Mouse (Mus musculus) naive thymus-derived CD4-positive, alpha-beta T cell, adult 2 months (primary cell): ENCODE data around the gene Fitm2.

Source experiments
- DNase-seq: peaks from one replicate; pipeline ENCODE4 v3.0.0-alpha.2; 2011; ENCODE audit warnings: low read depth

Gene Fitm2

GRCm38 (mm10) chr2:163422895-163423660 lies 49.4 kb downstream of the Fitm2 start:
- DNase-seq: no peak

GRCm38 (mm10) chr2:163420366-163420886 lies 52.0 kb downstream of the Fitm2 start:
- peak; percentile 45 for DNase-seq

- DNase-seq: peak; percentile 99
These were observed 52.9 kb downstream of the Fitm2 start for GRCm38 (mm10) chr2:163419346-163420045.

GRCm38 (mm10) chr2:163418841-163419345 lies 53.5 kb downstream of the Fitm2 start:
- peak; percentile 66 for DNase-seq

- no peak for DNase-seq
These were observed 54.6 kb downstream of the Fitm2 start for GRCm38 (mm10) chr2:163417830-163418229.

GRCm38 (mm10) chr2:163417026-163417425 lies 55.4 kb downstream of the Fitm2 start:
- no peak for DNase-seq
